Mouse (Mus musculus): ENCODE measurements around the gene Ntng1.

- TF ChIP-seq CTCF (IDR thresholded peaks at IDR 0.05; ENCODE audit: low read depth) (no peak), EP300 (optimal IDR thresholded peaks at IDR 0.05) (no peak)
Observed at GRCm38 (mm10) chr3:109858276-109858675, 285.5 kb downstream of the Ntng1 start.

Data from stomach, postnatal 0 days (tissue).